Mouse (Mus musculus): ENCODE measurements around the gene Tacc2. TPM values are rescaled to one million over a fixed set of nuclear protein-coding genes. Genes with fewer than 3 reads are reported as not detected.
A peak's percentile ranks its signal among the peaks of the same experiment; 100 is the strongest.

Gene Tacc2
- polyA plus RNA-seq, 1 experiment, result not detected

- no peak overlapping the region for H3K27ac ChIP-seq (ENCODE audit: insufficient read depth, low read depth, low read length)
- WGBS, result 84% methylated on average over 5 of the region's 5 CpGs
- TF ChIP-seq CTCF (IDR thresholded peaks at IDR 0.05; ENCODE audit: insufficient read depth, low read depth, low read length), result no peak
These were observed 209.5 kb downstream of the Tacc2 start for GRCm38 (mm10) chr7:130786708-130787107.

GRCm38 (mm10) chr7:130787537-130787936 lies 210.3 kb downstream of the Tacc2 start:
- TF ChIP-seq POLR2A (IDR thresholded peaks at IDR 0.05; ENCODE audit: insufficient read depth, low read depth, low read length) (no peak), CTCF (IDR thresholded peaks at IDR 0.05; ENCODE audit: insufficient read depth, low read depth, low read length) (no peak)
- peaks cover 3% of the 10 kb centered on the region; the same call in 1 of the 2 replicates for H3K4me1 ChIP-seq (ENCODE audit: control insufficient read depth, insufficient read depth, low read length)
- no peak overlapping the region for H3K27ac ChIP-seq (ENCODE audit: insufficient read depth, low read depth, low read length)
- H3K4me3 ChIP-seq (ENCODE audit: insufficient read depth, low read depth, low read length), result no peak overlapping the region
- 98% methylated on average over 4 of the region's 4 CpGs for WGBS

More at GRCm38 (mm10) chr7:130786708-130787107, 209.5 kb downstream of the Tacc2 start:
- Histone ChIP-seq H3K4me3 (ENCODE audit: insufficient read depth, low read depth, low read length) (no peak overlapping the region), H3K4me1 (ENCODE audit: control insufficient read depth, insufficient read depth, low read length) (peaks cover 3% of the 10 kb centered on the region; the same call in 1 of the 2 replicates)

- Histone ChIP-seq H3K27ac (ENCODE audit: insufficient read depth, low read depth, low read length) (no peak overlapping the region), H3K4me1 (ENCODE audit: control insufficient read depth, insufficient read depth, low read length) (peaks cover 3% of the 10 kb centered on the region; the same call in 1 of the 2 replicates), H3K4me3 (ENCODE audit: insufficient read depth, low read depth, low read length) (no peak overlapping the region)
- WGBS, result 92% methylated on average over 3 of the region's 3 CpGs
- TF ChIP-seq CTCF (IDR thresholded peaks at IDR 0.05; ENCODE audit: insufficient read depth, low read depth, low read length) (no peak), POLR2A (IDR thresholded peaks at IDR 0.05; ENCODE audit: insufficient read depth, low read depth, low read length) (no peak)
These were observed 211.7 kb downstream of the Tacc2 start for GRCm38 (mm10) chr7:130788950-130789349.

- H3K27ac ChIP-seq (ENCODE audit: insufficient read depth, low read depth, low read length), result no peak overlapping the region
- H3K4me3 ChIP-seq (ENCODE audit: insufficient read depth, low read depth, low read length), result no peak overlapping the region
- H3K4me1 ChIP-seq (ENCODE audit: control insufficient read depth, insufficient read depth, low read length), result peaks cover 3% of the 10 kb centered on the region; the same call in 1 of the 2 replicates
- WGBS, result 92% methylated on average over 7 of the region's 7 CpGs
- TF ChIP-seq CTCF (IDR thresholded peaks at IDR 0.05; ENCODE audit: insufficient read depth, low read depth, low read length) (no peak), POLR2A (IDR thresholded peaks at IDR 0.05; ENCODE audit: insufficient read depth, low read depth, low read length) (no peak)
These were observed 212.2 kb downstream of the Tacc2 start for GRCm38 (mm10) chr7:130789456-130789855.

GRCm38 (mm10) chr7:130793671-130794070 lies 216.4 kb downstream of the Tacc2 start:
- TF ChIP-seq CTCF (IDR thresholded peaks at IDR 0.05; ENCODE audit: insufficient read depth, low read depth, low read length) (no peak), POLR2A (IDR thresholded peaks at IDR 0.05; ENCODE audit: insufficient read depth, low read depth, low read length) (no peak)
- 86% methylated on average over 9 of the region's 9 CpGs for WGBS
- Histone ChIP-seq H3K4me3 (ENCODE audit: insufficient read depth, low read depth, low read length) (no peak overlapping the region), H3K4me1 (ENCODE audit: control insufficient read depth, insufficient read depth, low read length) (0 out of 2 replicates have a peak, but pooled peaks cover 3% of the 10 kb centered on the region), H3K27ac (ENCODE audit: insufficient read depth, low read depth, low read length) (no peak overlapping the region)

GRCm38 (mm10) chr7:130796786-130797185 lies 219.5 kb downstream of the Tacc2 start:
- Histone ChIP-seq H3K4me1 (ENCODE audit: control insufficient read depth, insufficient read depth, low read length) (0 out of 2 replicates have a peak, but pooled peaks cover 3% of the 10 kb centered on the region), H3K4me3 (ENCODE audit: insufficient read depth, low read depth, low read length) (no peak overlapping the region), H3K27ac (ENCODE audit: insufficient read depth, low read depth, low read length) (no peak overlapping the region)
- WGBS, result 75% methylated on average over 8 of the region's 8 CpGs
- TF ChIP-seq POLR2A (IDR thresholded peaks at IDR 0.05; ENCODE audit: insufficient read depth, low read depth, low read length) (no peak), CTCF (IDR thresholded peaks at IDR 0.05; ENCODE audit: insufficient read depth, low read depth, low read length) (peak; percentile 31; the same call in 1 of the 2 replicates)

GRCm38 (mm10) chr7:130797524-130797923 lies 220.3 kb downstream of the Tacc2 start:
- H3K27ac ChIP-seq (ENCODE audit: insufficient read depth, low read depth, low read length), result no peak overlapping the region
- H3K4me3 ChIP-seq (ENCODE audit: insufficient read depth, low read depth, low read length), result no peak overlapping the region
- no peak for TF ChIP-seq CTCF (IDR thresholded peaks at IDR 0.05; ENCODE audit: insufficient read depth, low read depth, low read length)
- TF ChIP-seq POLR2A (IDR thresholded peaks at IDR 0.05; ENCODE audit: insufficient read depth, low read depth, low read length), result no peak
- WGBS, result 95% methylated on average over 6 of the region's 6 CpGs
- 0 out of 2 replicates have a peak, but pooled peaks cover 3% of the 10 kb centered on the region for H3K4me1 ChIP-seq (ENCODE audit: control insufficient read depth, insufficient read depth, low read length)

- no peak overlapping the region for H3K27ac ChIP-seq (ENCODE audit: insufficient read depth, low read depth, low read length)
- H3K4me1 ChIP-seq (ENCODE audit: control insufficient read depth, insufficient read depth, low read length), result 0 out of 2 replicates have a peak, but pooled peaks cover 5% of the 10 kb centered on the region
- 89% methylated on average over 10 of the region's 10 CpGs for WGBS
- TF ChIP-seq POLR2A (IDR thresholded peaks at IDR 0.05; ENCODE audit: insufficient read depth, low read depth, low read length), result no peak
- no peak for TF ChIP-seq CTCF (IDR thresholded peaks at IDR 0.05; ENCODE audit: insufficient read depth, low read depth, low read length)
- H3K4me3 ChIP-seq (ENCODE audit: insufficient read depth, low read depth, low read length), result no peak overlapping the region
These were observed 222.2 kb downstream of the Tacc2 start for GRCm38 (mm10) chr7:130799418-130799817.

- TF ChIP-seq POLR2A (IDR thresholded peaks at IDR 0.05; ENCODE audit: insufficient read depth, low read depth, low read length), result no peak
- no peak for TF ChIP-seq CTCF (IDR thresholded peaks at IDR 0.05; ENCODE audit: insufficient read depth, low read depth, low read length)
- Histone ChIP-seq H3K4me3 (ENCODE audit: insufficient read depth, low read depth, low read length) (no peak overlapping the region), H3K4me1 (ENCODE audit: control insufficient read depth, insufficient read depth, low read length) (peaks cover 7% of the 10 kb centered on the region; the same call in 1 of the 2 replicates), H3K27ac (ENCODE audit: insufficient read depth, low read depth, low read length) (no peak overlapping the region)
- 77% methylated on average over 4 of the region's 4 CpGs for WGBS
These were observed 223.4 kb downstream of the Tacc2 start for GRCm38 (mm10) chr7:130800681-130801080.
